Mouse (Mus musculus): Measurements from ENCODE around the gene Chil3. TPM values are rescaled to one million over a fixed set of nuclear protein-coding genes. Genes with fewer than 3 reads are reported as not detected.

Chil3 gene
- polyA plus RNA-seq, 1 experiment: 0.43 TPM

DNA sequence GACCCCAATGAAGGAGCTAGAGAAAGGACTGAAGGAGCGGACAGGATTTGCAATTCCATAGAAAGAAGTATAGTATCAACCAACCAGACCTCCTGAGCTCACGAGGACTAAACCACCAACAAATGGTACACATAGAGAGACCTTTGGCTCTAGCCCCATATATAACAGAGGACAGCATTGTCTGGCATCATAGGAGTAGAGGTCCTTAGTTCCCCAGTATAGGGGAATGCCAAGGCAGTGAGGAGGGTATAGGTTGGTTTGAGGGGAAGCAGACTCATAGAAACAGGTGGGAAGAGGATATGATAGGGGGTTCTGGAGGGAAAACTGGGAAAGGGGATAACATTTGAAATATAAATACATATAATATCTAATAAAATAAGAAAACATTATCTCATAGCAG is 13.0 kb downstream of the Chil3 start:
- no peaks in the 10 kb centered on the region for H3K9me3 ChIP-seq
- no peaks in the 10 kb centered on the region for H3K36me3 ChIP-seq (replicated peaks; ENCODE audit: low read length)
- H3K4me3 ChIP-seq (replicated peaks): no peak overlapping the region
- TF ChIP-seq FLI1 (IDR thresholded peaks at IDR 0.05; ENCODE audit: low read length) (no peak), GATA1 (IDR thresholded peaks at IDR 0.05; ENCODE audit: borderline replicate concordance, low read length) (no peak)
- H3K27me3 ChIP-seq (replicated peaks): no peaks in the 10 kb centered on the region
- H3K4me1 ChIP-seq: no peaks in the 10 kb centered on the region

GRCm38 (mm10) chr3:106144081-106144480 is 23.3 kb downstream of the Chil3 start:
- Histone ChIP-seq H3K4me3 (replicated peaks) (no peak overlapping the region), H3K9me3 (peaks cover 12% of the 10 kb centered on the region), H3K36me3 (replicated peaks; ENCODE audit: low read length) (no peaks in the 10 kb centered on the region), H3K27me3 (replicated peaks) (no peaks in the 10 kb centered on the region), H3K4me1 (no peaks in the 10 kb centered on the region)
- TF ChIP-seq FLI1 (IDR thresholded peaks at IDR 0.05; ENCODE audit: low read length) (no peak), GATA1 (IDR thresholded peaks at IDR 0.05; ENCODE audit: borderline replicate concordance, low read length) (no peak)

DNA sequence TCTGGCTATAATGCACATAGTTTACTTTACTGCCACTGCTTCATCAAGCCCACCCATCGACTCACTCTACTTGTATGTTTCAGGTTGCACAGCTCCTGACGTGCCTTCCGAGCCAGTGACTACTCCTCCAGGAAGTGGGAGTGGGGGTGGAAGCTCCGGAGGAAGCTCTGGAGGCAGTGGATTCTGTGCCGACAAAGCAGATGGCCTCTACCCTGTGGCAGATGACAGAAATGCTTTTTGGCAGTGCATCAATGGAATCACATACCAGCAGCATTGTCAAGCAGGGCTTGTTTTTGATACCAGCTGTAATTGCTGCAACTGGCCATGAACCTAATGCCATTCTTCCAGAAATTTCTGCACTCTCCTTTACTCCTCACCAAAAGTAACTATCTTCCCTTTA is 35.7 kb downstream of the Chil3 start:
- Histone ChIP-seq H3K4me1 (no peaks in the 10 kb centered on the region), H3K4me3 (replicated peaks) (no peak overlapping the region), H3K27me3 (replicated peaks) (peaks cover 2% of the 10 kb centered on the region), H3K9me3 (no peaks in the 10 kb centered on the region), H3K36me3 (replicated peaks; ENCODE audit: low read length) (no peaks in the 10 kb centered on the region)
- TF ChIP-seq FLI1 (IDR thresholded peaks at IDR 0.05; ENCODE audit: low read length) (no peak), GATA1 (IDR thresholded peaks at IDR 0.05; ENCODE audit: borderline replicate concordance, low read length) (no peak)

DNA sequence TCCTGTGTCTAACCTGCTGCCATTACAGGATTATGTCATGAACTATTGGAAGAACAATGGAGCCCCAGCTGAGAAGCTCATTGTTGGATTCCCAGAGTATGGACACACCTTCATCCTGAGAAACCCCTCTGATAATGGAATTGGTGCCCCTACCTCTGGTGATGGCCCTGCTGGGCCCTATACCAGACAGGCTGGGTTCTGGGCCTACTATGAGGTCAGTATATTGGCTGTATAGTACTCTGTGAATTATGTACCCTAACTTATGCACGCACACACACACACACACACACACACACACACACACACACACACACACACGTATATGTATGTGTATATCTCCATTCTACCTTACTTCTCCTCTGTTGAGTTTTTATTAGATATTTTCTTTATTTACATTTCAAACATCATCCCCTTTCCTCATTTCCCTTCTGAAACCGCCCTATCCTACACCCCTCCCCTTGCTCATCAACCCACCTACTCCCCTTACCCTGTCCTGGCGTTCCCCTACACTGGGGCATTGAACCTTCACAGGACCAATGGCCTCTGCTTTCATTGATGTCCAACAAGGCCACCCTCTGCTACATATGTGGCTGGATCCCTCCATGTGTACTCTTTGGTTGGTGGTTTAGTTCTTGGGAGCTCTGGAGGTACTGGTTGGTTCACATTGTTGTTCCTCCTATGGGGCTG is 38.4 kb downstream of the Chil3 start:
- H3K36me3 ChIP-seq (replicated peaks; ENCODE audit: low read length): no peaks in the 10 kb centered on the region
- no peaks in the 10 kb centered on the region for H3K9me3 ChIP-seq
- H3K4me3 ChIP-seq (replicated peaks): no peak overlapping the region
- peaks cover 2% of the 10 kb centered on the region for H3K27me3 ChIP-seq (replicated peaks)
- no peak for TF ChIP-seq FLI1 (IDR thresholded peaks at IDR 0.05; ENCODE audit: low read length)
- no peak for TF ChIP-seq GATA1 (IDR thresholded peaks at IDR 0.05; ENCODE audit: borderline replicate concordance, low read length)
- H3K4me1 ChIP-seq: no peaks in the 10 kb centered on the region

GRCm38 (mm10) chr3:106126999-106127398 is 40.4 kb downstream of the Chil3 start:
- H3K4me3 ChIP-seq (replicated peaks): no peak overlapping the region
- H3K36me3 ChIP-seq (replicated peaks; ENCODE audit: low read length): no peaks in the 10 kb centered on the region
- TF ChIP-seq GATA1 (IDR thresholded peaks at IDR 0.05; ENCODE audit: borderline replicate concordance, low read length) (no peak), FLI1 (IDR thresholded peaks at IDR 0.05; ENCODE audit: low read length) (no peak)
- peaks cover 2% of the 10 kb centered on the region for H3K27me3 ChIP-seq (replicated peaks)
- no peaks in the 10 kb centered on the region for H3K4me1 ChIP-seq
- no peaks in the 10 kb centered on the region for H3K9me3 ChIP-seq

DNA sequence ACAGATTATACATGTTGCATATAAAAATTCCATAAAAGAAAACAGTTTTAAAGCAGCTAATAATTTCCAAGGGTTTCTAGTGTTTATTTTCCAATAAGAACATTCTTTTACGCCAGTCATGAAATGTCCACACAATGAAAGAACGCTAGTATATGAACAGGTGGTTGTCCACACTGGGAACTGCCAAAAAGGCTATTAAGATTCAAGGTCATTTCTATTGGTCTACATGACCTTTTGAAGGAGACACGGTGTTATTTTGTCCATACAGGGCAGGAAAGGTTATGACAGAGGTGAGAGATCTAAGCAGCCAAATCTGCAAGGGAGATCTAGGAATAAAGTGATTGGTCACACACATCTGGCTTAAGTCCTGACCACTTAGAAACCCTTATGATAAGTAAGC is 54.4 kb downstream of the Chil3 start, which contains the start of gene Chia1:
TSS of gene Chia1 (plus strand) at position 301 of the 400 bp plus-strand sequence.
- Histone ChIP-seq H3K9me3 (no peaks in the 10 kb centered on the region), H3K4me3 (replicated peaks) (no peak within 1 kb of the TSS), H3K27me3 (replicated peaks) (no peaks in the 10 kb centered on the region), H3K4me1 (no peaks in the 10 kb centered on the region), H3K36me3 (replicated peaks; ENCODE audit: low read length) (no peaks in the 10 kb centered on the region)
- TF ChIP-seq GATA1 (IDR thresholded peaks at IDR 0.05; ENCODE audit: borderline replicate concordance, low read length) (no peak), FLI1 (IDR thresholded peaks at IDR 0.05; ENCODE audit: low read length) (no peak)

Other genes with a start within 250 kb of the Chil3 start
- 34.4 and 41.9 TPM in 2 replicates for gene I830077J02Rik, start 234.9 kb downstream of the Chil3 start, polyA plus RNA-seq (2012; ENCODE audit: insufficient read depth, low replicate concordance)
- 39.6 and 78.6 TPM in 2 replicates for gene Wdr77, start 208.2 kb downstream of the Chil3 start, polyA plus RNA-seq (2012; ENCODE audit: insufficient read depth, low replicate concordance)
- 260 and 290 TPM in 2 replicates for gene Atp5f1, start 207.5 kb downstream of the Chil3 start, polyA plus RNA-seq (2012; ENCODE audit: insufficient read depth, low replicate concordance)
- gene Ovgp1, start 193.9 kb downstream of the Chil3 start, polyA plus RNA-seq (2012; ENCODE audit: insufficient read depth, low replicate concordance): not detected in 2 replicates
- gene Pifo, start 152.9 kb downstream of the Chil3 start, polyA plus RNA-seq (2012; ENCODE audit: insufficient read depth, low replicate concordance): not detected in 2 replicates
- 1.0 TPM in 1 of 2 replicates, not detected in the other for gene Chil5, start 134.8 kb downstream of the Chil3 start, polyA plus RNA-seq (2012; ENCODE audit: insufficient read depth, low replicate concordance)
- not detected in 2 replicates for gene Chia1, start 54.3 kb downstream of the Chil3 start, polyA plus RNA-seq (2012; ENCODE audit: insufficient read depth, low replicate concordance)
- gene Chil4, start 51.9 kb upstream of the Chil3 start, polyA plus RNA-seq (2012; ENCODE audit: insufficient read depth, low replicate concordance): not detected in 2 replicates
- 0.07 TPM in 1 of 2 replicates, not detected in the other for gene Chil6, start 238.6 kb upstream of the Chil3 start, polyA plus RNA-seq (2012; ENCODE audit: insufficient read depth, low replicate concordance)